Mouse (Mus musculus): ENCODE measurements around the gene Galnt17.
A peak's percentile ranks its signal among the peaks of the same experiment; 100 is the strongest.

Galnt17 gene

DNA sequence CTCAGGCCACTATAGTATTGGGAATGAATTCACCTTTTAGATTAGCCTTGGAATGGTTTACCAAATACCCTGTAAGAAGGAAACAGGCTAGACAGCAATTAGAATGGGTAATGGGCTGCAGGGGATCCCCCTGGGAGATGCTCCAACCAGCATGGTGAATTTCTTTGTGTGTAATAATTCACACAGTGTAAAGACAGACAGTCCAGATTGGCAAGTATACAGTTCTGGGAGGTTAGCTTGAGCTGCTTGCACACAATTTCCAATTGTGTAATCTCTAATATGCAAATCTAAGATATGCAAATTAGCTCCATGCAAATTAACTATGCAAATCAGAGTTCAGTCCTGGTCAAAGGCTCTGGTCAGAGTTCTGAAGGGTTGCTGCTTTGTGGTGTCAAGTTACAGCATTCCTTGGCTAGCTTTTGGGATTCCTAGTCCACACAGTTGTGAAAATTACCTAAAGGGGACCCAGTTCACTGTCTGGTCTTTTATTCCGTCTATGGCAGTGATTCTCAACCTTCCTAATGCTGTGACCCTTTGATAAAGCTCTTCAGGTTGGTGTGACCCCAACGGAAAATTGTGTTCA, 384.0 kb downstream of the Galnt17 start:
- DNase-seq: peak in 1 of 2 experiments; percentile 7

DNA sequence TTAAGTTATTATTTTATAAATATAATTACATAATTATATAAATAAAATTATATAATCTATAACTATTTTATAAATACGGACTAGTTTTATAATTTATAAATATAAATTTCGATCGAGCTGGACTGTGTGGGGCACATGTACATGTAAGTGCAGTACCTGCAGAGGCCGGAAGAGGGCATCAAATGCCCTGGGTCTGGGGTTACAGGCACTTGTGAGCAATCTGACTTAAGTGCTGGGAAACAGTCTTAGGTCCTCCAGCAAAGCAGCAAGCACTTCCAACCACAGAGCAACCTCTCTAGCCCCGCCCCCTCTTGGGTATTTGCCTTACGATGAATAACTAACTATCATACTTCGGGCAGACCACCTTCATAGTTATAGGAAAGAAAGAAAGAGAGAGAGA, 388.3 kb downstream of the Galnt17 start:
- no peak for DNase-seq

DNA sequence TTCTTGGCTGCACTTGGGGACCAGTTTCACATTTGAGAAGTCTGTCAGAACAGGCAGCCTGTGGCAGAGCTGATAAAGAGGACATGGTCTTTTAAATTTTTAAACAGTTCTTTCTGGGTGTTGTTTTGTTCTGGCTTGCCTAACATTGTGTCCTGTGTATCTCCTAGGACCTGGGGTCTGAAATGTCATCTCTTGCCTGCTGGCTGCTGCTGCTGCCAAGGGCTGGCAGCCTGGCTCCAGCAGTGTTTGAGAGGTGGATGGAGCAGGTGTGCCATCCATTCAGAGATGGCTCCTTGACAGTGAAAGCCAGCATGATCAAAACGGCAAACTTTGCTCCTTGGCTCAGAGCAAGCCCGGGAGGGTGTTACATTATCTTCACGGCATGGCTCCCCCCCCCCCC, 393.7 kb downstream of the Galnt17 start:
- DNase-seq: no peak

DNA sequence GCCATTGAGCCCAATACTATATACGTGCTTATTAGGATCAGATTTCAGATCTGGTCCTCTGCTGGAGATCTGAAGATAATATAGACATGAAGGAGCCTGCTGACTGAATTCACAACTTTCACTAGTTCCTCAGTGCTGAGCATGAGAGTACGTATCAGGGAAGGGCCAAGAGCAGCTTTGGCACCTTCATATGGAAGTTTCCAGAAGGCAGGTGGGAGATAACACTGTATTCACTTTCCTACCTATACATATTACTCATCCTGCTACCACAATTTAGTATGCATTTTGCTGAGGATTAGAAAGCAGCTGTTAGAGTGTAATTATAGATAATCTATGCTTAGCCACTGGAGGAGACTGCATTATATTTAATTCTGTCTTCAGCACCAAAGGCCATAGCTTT, 396.7 kb downstream of the Galnt17 start:
- DNase-seq: no peak

DNA sequence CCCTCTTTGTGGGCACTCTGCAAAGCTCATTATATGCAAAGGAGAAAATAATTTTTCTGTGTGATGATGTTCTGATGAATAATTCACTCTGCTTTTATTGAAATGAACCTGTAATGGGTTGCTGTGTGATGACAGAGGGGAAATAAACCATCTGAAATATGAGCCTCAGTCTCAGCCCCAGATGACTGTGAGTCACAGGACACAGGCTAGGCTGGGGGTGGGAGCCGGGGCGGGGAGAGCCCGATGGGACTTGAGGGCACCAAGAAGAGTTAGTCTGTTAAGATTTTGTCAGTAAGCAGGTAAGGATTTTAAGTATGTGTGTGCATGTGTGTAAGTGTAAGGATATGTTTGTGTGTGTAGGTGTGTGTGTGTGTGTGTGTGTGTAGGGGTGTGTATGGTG, 406.6 kb downstream of the Galnt17 start:
- no peak for DNase-seq

DNA sequence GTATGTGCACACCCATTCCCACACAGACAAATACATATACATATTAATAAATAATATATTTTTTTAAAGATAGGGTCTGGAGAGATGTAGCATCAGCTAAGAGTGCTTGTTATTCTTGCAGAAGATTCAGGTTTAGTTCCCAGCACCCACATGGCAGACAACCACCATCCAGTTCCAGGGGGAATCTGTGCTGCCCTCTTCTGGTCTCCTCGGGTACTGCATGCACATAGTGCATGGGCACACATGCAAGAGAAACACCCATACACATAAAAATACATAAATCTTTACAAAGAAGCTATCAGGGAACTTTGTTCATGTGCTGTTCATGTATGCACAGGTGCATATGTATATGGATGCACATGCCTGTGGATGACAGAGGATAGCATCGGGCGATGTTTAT, 412.3 kb downstream of the Galnt17 start:
- no peak for DNase-seq

DNA sequence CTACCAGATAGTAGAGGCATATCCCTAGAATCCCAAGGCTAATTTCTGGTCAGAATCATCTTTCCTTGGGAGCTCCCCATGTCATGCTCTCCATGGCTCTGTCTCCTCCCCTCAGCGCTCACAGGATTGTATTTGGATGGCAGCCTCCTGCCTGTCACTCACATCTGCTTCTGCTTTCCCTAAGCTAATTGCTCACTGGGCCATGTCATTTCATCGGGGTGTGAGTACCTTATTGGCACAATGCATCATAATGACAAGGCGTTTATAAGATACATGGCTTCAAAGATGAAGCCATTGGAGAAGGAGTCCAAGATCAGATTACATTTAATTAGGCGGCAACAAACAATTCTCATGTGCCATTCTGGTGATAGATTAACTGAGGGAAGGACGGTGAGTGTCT, 416.6 kb downstream of the Galnt17 start:
- no peak for DNase-seq

DNA sequence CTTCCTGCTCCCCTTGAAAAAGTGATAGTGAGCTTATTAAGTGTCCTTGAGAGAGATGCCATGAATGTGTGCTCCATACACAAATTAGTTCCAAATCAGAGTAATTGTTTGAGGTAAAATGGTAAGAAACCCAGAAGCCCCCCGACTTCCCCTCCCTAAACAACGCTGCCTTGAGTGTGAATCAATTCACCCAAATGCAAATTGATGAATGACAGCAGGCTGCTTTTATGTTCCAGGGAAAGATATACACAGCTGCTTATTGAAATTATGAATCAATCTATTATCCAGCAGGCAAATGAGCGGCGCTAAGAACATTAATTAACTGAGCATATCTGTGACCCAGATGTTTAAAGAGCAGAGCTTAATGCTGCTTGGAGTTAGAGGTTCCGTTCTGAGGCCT, 428.0 kb downstream of the Galnt17 start:
- no peak for DNase-seq

DNA sequence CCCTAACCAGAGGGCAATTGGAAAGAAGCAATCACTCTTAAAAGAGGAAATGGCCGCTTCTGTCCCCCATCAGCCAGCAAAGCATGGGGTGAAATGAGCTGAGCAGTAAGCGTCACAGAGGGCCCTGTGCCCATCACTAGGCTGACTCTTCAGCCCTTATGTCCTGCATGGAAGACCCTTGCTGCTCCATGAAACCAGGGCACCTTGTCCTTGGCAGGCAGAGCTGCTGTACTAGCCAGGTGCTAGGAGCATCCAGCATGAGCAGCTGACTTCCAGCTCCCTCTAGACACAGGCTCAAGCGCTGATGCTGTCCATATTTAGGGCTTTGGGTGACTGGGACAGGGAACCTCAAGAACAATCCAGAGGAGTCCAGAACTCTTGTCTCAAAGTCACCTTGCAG, 432.9 kb downstream of the Galnt17 start:
- DNase-seq: no peak

DNA sequence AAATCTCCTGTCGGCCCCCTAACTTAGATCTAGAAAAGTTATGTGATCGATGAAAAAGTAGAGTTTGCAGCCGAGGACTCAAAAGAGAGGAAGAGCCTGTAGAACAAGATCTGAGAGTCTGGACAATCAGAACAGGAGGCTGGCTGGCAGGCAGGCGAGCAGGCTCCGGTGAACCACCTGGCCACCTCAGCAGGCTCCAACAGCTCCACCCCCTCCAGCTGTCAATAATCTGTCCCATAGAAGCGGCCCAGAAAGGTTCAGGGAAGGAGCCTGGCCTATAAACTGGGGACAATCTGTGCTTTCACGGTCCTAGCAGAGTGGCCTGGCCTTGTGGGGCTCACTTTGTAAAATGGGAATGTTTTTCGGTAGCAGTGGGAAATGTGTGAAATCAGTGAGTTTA, 437.2 kb downstream of the Galnt17 start:
- DNase-seq: no peak

DNA sequence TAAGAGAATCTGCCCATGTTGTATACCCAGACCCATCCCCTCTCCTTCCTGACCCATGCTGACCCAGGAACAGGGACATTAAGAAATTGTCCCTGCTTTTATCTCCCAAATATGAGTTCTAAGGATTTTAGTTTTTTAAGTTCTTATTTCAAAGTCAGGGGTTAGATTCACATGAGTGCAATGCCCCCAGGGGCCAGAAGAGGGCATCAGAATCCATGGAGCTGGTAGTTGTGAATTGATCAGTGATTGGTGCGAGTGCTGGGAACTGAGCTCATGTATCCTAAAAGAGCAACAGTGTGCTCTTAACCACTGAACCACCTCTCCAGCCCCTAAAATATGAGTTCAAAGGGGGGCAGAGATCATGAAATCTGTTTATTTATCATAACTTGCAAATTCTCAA, 438.4 kb downstream of the Galnt17 start:
- peak in 1 of 2 experiments; percentile 16 for DNase-seq

DNA sequence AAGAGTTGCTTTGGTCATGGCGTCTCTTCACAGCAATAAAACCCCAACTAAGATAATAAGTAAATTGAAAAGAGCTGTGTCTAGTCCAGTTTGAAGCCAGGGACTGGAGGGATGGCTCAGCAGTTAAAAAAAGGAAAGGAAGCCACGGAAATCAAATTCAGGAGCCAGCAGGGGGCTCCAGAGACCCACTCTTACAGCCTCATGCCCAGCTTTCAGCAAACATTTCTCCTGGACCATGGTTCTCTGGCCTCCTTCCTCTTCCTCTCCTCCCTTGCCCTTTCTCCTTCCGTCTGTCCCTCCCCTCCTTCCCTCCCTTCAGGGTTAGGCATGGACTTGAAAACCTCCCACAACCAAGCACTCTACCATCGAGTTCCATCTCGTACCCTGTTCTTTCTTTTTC, 446.0 kb downstream of the Galnt17 start:
- DNase-seq: peak; percentile 77

DNA sequence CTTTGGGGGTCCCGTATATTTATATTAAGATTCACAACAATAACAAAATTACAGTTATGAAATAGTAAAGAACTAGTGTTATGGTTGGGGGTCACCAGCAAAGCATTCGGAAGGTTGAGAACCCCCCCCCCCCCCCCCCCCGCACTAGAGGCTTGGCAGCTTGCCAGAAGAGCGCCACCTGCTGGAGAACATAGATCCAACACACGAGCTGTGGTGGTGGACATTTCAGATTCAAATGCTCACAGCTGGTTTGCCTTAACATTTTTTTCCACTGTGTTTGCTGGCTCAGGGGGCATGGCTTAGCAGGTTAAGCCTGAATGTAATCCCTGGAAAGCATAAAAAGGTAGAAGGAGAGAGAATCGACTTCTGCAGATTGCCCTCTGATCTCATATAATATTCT, 448.6 kb downstream of the Galnt17 start:
- DNase-seq: peak; percentile 33

DNA sequence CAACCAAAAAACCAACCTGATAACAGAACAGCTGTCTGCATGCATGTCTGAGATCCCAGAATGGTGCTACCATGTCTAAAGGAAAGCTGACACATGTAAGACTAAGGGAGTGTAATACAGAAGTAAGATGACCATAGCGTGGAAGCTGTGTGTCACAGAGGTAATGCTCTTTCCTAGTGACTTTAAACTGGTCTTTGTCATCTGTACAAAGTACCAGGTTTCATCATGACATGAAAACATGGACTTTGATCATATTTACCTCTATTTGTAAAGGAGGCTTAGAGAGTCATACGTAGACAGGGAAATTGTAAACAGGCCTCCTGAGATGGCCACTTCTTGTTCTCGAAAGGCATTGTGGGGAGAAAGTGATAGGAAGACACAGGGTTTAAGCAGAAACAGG, 449.6 kb downstream of the Galnt17 start:
- DNase-seq: no peak

DNA sequence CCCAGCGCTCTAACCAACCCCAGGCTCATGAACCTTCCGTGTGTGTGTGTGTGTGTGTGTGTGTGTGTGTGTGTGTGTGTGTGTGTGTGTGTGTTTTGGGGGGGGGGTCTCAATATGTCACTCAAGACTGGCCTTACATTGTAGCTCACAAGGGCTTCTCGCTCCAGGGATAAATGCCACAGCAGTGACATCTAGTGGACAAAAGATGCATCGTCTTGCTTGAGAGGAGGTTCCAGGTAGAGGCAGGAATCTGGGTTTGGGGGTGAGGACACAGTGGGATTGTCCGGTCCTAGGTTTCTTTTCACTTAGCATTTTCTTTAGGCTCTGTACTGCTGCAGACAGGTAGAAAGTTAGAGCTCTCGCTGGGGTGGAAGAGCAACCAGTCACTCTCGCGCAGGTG, 450.1 kb downstream of the Galnt17 start:
- peak; percentile 57 to 59 for DNase-seq

DNA sequence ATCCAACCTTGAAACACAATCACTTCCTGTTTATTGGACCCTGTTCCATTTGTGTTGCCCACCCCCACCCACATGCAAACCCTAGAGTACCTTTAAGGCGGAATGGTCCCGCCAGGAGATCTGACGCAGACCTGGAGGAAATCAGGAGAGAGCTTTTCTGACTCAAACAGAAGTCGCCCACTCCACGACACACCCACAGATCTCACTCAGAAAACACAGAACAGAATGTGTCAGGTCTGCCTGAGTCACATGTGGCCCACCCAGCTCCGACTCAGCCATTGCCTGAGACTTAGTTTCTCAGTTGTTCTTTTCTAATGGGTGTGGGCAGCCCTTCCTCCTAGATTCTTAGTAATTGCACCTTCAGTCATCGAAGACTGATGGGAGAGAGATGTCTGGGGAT, 453.9 kb downstream of the Galnt17 start:
- no peak for DNase-seq

DNA sequence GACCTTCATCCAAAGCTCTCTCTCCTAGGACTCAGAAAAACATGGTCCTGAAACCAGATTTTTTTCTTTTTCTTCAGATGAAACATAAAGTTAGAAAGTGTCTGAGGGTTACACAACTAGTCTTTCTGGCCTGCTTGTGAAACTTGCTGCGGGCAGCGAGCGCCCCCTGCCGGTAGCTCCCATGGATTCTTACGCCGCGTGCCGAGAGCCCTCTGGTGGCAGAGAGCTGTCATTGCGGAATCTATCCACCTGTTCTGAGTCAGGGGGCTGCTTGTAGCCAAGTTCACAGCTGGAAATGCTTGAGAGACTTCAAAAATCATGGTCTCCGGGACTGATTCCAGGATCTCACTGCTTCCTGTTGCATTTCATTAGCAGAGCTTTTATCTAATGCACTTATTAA, 454.9 kb downstream of the Galnt17 start:
- peak; percentile 94 for DNase-seq

DNA sequence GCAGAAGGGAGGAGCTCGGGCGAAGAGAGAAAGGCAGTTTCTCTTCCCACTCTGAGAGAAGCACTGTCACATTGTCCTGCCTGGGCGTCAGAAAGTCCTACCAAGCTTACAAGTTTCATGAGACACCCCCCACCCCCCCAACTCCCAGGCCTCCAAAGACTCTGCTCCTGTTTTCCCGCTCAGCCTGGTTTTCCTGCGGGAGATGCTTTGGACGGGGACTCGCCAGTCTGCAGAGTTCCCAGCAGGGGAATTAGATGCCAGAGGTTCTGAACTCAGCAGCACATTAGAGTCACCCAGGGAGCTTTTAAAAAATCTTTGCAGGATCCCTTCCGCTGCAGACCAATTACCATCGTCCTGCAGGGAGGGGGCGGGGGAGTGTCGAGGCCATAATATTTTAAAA, 456.1 kb downstream of the Galnt17 start:
- peak in 1 of 2 experiments; percentile 17 for DNase-seq

DNA sequence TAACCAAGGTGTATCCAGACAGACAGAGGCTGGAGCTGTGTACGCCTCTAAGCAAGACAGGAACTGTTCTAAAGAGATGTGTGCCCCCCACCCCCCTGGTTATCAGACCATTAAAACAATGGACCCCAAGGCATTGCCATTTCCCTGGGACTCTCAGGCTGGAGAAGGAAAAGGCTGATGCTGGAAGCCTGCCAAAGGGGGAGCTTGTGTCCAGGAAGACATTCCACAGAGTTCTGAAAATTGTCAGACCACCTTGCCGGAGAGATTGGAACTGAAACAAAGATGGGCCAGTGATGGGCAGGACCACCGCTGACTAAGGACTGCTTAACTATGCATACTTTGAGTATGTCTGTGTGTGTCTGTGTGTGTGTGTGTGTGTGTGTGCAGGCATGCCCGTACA, 458.7 kb downstream of the Galnt17 start:
- DNase-seq: peak; percentile 31 to 32

DNA sequence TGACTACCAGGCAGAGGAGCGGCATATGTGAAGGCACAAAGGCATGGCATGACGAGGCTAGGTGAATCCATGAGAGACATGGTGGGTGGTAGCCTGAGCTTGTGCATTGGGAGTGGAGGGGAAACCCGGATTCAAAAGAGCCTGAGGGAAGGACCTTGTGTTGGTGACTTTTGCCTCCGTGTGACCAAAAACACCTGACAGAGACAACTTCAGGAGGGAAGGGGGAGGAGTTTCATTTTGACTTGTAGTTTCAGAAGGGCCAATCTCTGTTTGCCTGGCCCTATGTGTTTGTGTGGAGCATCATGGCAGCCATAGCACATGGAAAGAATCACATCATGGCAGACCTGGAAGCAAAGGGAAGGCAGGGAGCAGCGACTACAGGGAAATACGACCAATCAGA, 459.7 kb downstream of the Galnt17 start:
- DNase-seq: no peak

DNA sequence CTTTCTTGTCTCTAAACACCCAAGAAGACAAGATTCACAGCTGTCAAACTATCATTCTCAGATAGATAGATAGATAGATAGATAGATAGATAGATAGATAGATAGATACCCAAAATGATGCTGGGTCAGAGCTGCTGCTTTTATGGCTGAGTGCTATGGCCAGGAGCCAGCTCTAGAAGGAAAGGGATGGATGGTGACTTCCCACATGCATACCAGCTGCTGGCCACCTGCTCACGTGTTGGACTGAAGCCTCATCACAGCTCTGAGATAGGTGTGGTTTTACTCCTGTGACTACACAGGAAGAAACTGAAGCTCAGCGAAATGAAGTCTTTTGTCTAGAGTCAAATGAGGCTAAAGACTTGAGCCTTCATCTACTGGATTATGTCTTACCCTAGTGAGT, 482.5 kb downstream of the Galnt17 start:
- no peak for DNase-seq

All from kidney, postnatal 4 days (tissue).